Mouse (Mus musculus) spleen, adult 2 months (tissue): Measurements from ENCODE around the gene Ccl2.

Source experiments
- CTCF ChIP-seq: fragments of 200-500 bp; IDR thresholded peaks from 2 replicates; pipeline ENCODE4 v1.5.1; 2011; ENCODE audit warnings: mild to moderate bottlenecking, inconsistent platforms; ENCODE audit not compliant: insufficient read depth, insufficient read length, insufficient replicate concordance; ENCODE audit errors: extremely low read depth
- POLR2A ChIP-seq: fragments of 200-500 bp; IDR thresholded peaks from 2 replicates; pipeline ENCODE4 v1.6.1; 2011; ENCODE audit warnings: low read depth, low read length, inconsistent platforms

DNA sequence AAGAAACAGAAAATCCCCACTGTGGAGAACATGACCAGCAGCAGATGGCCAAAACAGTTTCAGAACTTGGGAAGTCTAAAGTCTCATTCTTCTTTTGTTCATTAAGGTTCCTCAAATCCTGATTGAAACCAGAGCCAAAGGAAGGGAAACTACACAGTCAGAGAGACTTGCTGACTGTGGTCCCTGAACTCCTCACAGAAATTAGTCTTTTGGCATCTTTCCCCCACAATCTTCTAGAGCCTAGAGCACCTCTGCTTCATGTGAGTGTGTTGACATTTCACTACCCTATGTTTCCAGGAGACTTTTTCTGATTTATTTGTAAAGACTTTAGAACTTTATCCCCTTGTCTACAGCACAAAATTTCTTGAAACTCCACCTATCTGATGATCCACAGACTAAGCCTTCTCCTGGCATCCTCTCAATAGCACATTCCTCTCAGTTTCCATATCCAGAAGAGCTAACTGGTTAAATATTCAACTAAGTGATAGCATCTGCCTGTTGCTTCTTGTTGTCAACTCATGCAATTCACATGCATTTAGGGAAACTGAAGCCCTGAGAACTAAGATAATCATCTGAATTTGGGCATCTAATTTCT lies 42.9 kb downstream of the Ccl2 start:
- TF ChIP-seq CTCF (no peak), POLR2A (no peak)
